Mouse (Mus musculus) lung, adult 2 months (tissue): ENCODE results near the gene P2rx1.

Experiments
- CTCF ChIP-seq: fragments of 200-500 bp; IDR thresholded peaks from 2 replicates; pipeline ENCODE4 v1.5.1; 2011; ENCODE audit warnings: mild to moderate bottlenecking, low read length, control low read depth; ENCODE audit not compliant: insufficient read depth
- POLR2A ChIP-seq: fragments of 200-500 bp; IDR thresholded peaks from 2 replicates; pipeline ENCODE4 v1.6.1; 2011; ENCODE audit warnings: low read depth, mild to moderate bottlenecking, control low read depth, low read length, borderline replicate concordance; ENCODE audit errors: extremely low read depth

DNA sequence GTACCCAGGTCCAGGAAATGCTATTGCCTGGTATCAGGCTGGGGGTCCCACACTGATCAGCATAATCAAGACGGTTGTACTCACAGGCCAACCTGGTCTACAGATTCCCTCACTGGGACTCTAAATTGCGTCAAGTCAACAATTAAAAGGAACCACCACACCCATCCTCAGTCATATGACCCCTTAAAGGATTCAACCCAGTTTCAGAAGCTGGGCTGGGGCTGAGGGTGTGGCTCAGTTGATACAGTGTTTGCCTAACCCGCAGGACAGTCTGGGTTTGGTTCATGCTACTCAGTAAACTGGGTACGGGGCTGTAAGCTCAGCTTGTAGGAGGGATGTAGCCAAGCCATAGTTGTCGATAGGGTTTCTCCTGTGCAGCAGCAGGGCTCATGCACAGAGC, 12.2 kb upstream of the P2rx1 start:
- no peak for TF ChIP-seq CTCF
- TF ChIP-seq POLR2A, result no peak
